Mouse (Mus musculus): Measurements from ENCODE around the gene Frmpd2. TPM values are rescaled to one million over a fixed set of nuclear protein-coding genes. Genes with fewer than 3 reads are reported as not detected.
"Not testable (repeated sequence)": the region's sequence is repeated elsewhere in the genome, so short reads cannot be mapped to it uniquely, and the experiment has no call there.

The Frmpd2 gene
- 0.49 and 0.67 TPM in 2 replicates for polyA plus RNA-seq (2015; fragmentation: Nextera tagmentation; extraction: Ambion mirVana)

DNA sequence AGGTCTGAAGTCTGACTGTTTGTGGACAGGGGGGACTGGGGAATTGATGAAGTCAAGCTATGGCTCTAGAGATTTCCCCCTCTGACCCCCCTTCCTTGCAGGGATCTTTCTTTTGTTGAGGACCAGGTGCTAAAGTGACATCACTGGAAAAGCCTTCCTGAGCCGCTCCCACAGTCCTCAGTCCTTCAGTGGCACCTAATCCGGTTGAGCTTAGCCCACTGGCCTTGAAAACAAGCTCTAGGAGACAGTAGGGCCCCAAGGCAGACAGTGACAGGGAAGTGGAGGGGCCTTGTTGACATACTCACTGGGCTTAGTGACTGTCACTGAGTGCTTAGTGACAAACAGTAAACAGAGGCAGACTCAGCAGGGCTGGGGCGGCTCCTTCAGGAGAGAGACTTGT is at the start of gene Frmpd2:
Gene Frmpd2 (plus strand): TSS at position 366 of the 400 bp plus-strand sequence.
- Histone ChIP-seq H3K27me3 (ENCODE audit: control insufficient read depth, insufficient read depth, low read depth, low read length) (no peaks in the 10 kb centered on the region), H3K27ac (ENCODE audit: low read length) (no peak within 1 kb of the TSS), H3K36me3 (ENCODE audit: control insufficient read depth, insufficient read depth, low read length) (no peaks in the 10 kb centered on the region), H3K9ac (ENCODE audit: low read length) (no peak within 1 kb of the TSS), H3K9me3 (ENCODE audit: control insufficient read depth, low read length) (no peaks in the 10 kb centered on the region), H3K4me3 (ENCODE audit: low read length) (no peak within 1 kb of the TSS), H3K4me2 (ENCODE audit: low read depth, low read length) (no peak within 1 kb of the TSS), H3K4me1 (replicated peaks; ENCODE audit: control insufficient read depth, insufficient read depth, low read length) (no peaks in the 10 kb centered on the region)
- ATAC-seq (ENCODE audit: low read depth): no peak
- 23% methylated on average over 3 of the region's 3 CpGs for WGBS

DNA sequence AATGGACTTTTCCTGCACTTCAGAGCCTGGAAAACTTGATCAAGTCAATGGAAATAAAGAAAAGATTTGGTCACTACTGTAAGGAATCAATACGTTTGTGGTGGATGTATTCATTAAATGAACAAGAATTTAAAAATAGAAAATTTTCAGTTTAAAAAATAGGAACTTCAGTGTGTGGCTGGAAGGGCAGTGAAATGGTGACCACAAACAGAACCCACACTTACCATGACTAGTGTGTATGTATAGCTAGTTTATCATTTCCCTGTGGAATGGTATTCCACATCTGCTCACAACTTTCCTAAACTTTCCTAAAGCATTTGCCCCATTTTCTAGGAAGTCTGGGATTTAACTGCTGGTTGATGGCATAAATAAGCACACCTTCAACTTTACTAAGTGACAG is 48.5 kb upstream of the Frmpd2 start:
- 76% methylated on average over 1 of the region's 1 CpGs for WGBS
- ATAC-seq (ENCODE audit: low read depth): no peak
- H3K27me3 ChIP-seq (ENCODE audit: control insufficient read depth, insufficient read depth, low read depth, low read length): no peaks in the 10 kb centered on the region
- no peak overlapping the region for H3K9ac ChIP-seq (ENCODE audit: low read length)
- no peaks in the 10 kb centered on the region for H3K9me3 ChIP-seq (ENCODE audit: control insufficient read depth, low read length)
- no peak overlapping the region for H3K4me3 ChIP-seq (ENCODE audit: low read length)
- H3K4me2 ChIP-seq (ENCODE audit: low read depth, low read length): no peak overlapping the region
- no peak overlapping the region for H3K27ac ChIP-seq (ENCODE audit: low read length)
- no peaks in the 10 kb centered on the region for H3K36me3 ChIP-seq (ENCODE audit: control insufficient read depth, insufficient read depth, low read length)
- peaks cover 4% of the 10 kb centered on the region; the same call in 1 of the 2 replicates for H3K4me1 ChIP-seq (replicated peaks; ENCODE audit: control insufficient read depth, insufficient read depth, low read length)

DNA sequence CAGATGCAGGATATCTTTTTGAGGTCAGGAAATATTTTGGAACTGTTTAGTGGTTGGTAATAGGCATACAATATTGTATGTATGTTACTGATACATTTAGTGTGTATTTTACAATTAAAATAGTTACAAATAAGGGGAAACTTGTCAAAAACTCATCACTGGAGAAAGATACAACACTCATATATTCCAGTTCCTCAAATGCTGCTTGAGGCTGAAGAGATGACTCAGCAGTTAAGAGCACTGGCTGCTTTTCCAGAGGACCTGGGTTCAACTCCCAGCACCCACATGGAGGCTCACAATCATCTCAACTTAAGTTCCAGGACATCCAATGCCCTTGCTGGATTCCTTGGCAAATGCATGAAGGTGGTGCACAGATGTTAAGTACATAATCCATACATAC is 47.4 kb upstream of the Frmpd2 start:
- H3K9ac ChIP-seq (ENCODE audit: low read length): no peak overlapping the region
- peaks cover 4% of the 10 kb centered on the region; the same call in 1 of the 2 replicates for H3K4me1 ChIP-seq (replicated peaks; ENCODE audit: control insufficient read depth, insufficient read depth, low read length)
- no peaks in the 10 kb centered on the region for H3K9me3 ChIP-seq (ENCODE audit: control insufficient read depth, low read length)
- ATAC-seq (ENCODE audit: low read depth): no peak
- no peak overlapping the region for H3K4me3 ChIP-seq (ENCODE audit: low read length)
- H3K36me3 ChIP-seq (ENCODE audit: control insufficient read depth, insufficient read depth, low read length): no peaks in the 10 kb centered on the region
- no peaks in the 10 kb centered on the region for H3K27me3 ChIP-seq (ENCODE audit: control insufficient read depth, insufficient read depth, low read depth, low read length)
- no peak overlapping the region for H3K4me2 ChIP-seq (ENCODE audit: low read depth, low read length)
- H3K27ac ChIP-seq (ENCODE audit: low read length): no peak overlapping the region

DNA sequence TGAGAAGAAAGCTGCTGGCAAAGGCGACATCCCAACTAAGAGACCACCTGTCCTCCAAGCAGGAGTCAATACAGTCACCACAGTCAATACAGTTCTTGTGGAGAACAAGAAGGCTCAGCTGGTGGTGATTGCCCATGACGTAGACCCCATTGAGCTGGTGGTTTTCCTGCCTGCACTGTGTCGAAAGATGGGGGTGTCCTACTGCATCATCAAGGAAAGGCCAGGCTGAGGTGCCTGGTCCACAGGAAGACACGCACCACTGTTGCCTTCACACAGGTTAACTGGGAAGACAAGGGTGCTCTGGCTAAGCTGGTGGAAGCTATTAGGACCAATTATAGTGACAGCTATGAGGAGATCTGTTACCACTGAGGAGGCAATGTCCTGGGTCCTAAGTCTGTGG is 39.0 kb upstream of the Frmpd2 start:
- not testable (repeated sequence) for H3K9ac ChIP-seq (ENCODE audit: low read length); H3K27ac ChIP-seq (ENCODE audit: low read length); H3K4me3 ChIP-seq (ENCODE audit: low read length); ATAC-seq (ENCODE audit: low read depth); H3K4me1 ChIP-seq (replicated peaks; ENCODE audit: control insufficient read depth, insufficient read depth, low read length); H3K4me2 ChIP-seq (ENCODE audit: low read depth, low read length); H3K36me3 ChIP-seq (ENCODE audit: control insufficient read depth, insufficient read depth, low read length); H3K9me3 ChIP-seq (ENCODE audit: control insufficient read depth, low read length); H3K27me3 ChIP-seq (ENCODE audit: control insufficient read depth, insufficient read depth, low read depth, low read length)
- WGBS: 95% methylated on average over 4 of the region's 4 CpGs

DNA sequence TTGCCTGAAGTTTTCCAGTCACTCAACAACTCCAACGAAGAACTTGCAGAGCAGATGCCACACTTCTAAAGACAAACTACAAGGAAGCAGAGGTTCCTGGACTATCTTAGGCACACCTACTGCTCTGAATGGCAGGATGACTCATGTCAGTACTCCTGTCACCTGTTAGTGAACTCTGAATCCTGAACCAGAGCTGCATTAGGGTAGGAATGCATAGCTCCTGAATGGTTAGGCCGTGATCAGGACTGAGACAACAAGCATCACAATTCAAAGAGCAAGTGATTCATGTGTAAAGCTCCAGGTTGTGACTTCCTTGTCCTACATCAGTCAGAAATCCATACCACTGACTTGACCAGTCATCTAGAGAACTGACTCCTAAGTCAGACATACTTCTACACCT is 27.7 kb upstream of the Frmpd2 start:
- H3K27me3 ChIP-seq (ENCODE audit: control insufficient read depth, insufficient read depth, low read depth, low read length): no peaks in the 10 kb centered on the region
- no peak overlapping the region for H3K4me2 ChIP-seq (ENCODE audit: low read depth, low read length)
- no peaks in the 10 kb centered on the region for H3K36me3 ChIP-seq (ENCODE audit: control insufficient read depth, insufficient read depth, low read length)
- peaks cover 17% of the 10 kb centered on the region for H3K4me1 ChIP-seq (replicated peaks; ENCODE audit: control insufficient read depth, insufficient read depth, low read length)
- ATAC-seq (ENCODE audit: low read depth): no peak
- WGBS: 72% methylated on average over 2 of the region's 2 CpGs
- H3K4me3 ChIP-seq (ENCODE audit: low read length): no peak overlapping the region
- H3K9me3 ChIP-seq (ENCODE audit: control insufficient read depth, low read length): no peaks in the 10 kb centered on the region
- H3K9ac ChIP-seq (ENCODE audit: low read length): no peak overlapping the region
- no peak overlapping the region for H3K27ac ChIP-seq (ENCODE audit: low read length)

DNA sequence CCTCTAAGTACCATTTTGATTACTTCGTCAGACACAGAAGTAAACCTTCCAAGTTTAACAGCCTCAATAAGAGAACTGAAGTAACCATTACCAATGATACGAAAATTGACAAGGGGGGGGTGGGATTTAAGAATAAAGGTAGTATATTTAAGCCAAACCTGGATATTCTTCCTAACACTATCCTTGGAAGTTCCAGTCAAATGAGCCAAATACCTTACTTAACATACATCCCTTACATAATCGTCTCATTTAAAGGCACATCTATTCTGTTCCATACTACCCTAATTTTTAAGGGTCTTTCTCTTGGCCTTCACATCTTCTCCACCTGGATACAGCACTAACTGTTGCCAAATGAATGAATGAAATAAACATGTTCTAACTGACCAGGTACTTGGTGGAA is 25.5 kb upstream of the Frmpd2 start:
- Histone ChIP-seq H3K9ac (ENCODE audit: low read length) (peak overlapping the region; percentile 88), H3K4me2 (ENCODE audit: low read depth, low read length) (peak overlapping the region; percentile 54), H3K36me3 (ENCODE audit: control insufficient read depth, insufficient read depth, low read length) (no peaks in the 10 kb centered on the region), H3K9me3 (ENCODE audit: control insufficient read depth, low read length) (no peaks in the 10 kb centered on the region), H3K4me3 (ENCODE audit: low read length) (peak overlapping the region; percentile 81), H3K27ac (ENCODE audit: low read length) (no peak overlapping the region), H3K27me3 (ENCODE audit: control insufficient read depth, insufficient read depth, low read depth, low read length) (no peaks in the 10 kb centered on the region), H3K4me1 (replicated peaks; ENCODE audit: control insufficient read depth, insufficient read depth, low read length) (peaks cover 17% of the 10 kb centered on the region)
- no peak for ATAC-seq (ENCODE audit: low read depth)
- WGBS: 31% methylated on average over 3 of the region's 3 CpGs

DNA sequence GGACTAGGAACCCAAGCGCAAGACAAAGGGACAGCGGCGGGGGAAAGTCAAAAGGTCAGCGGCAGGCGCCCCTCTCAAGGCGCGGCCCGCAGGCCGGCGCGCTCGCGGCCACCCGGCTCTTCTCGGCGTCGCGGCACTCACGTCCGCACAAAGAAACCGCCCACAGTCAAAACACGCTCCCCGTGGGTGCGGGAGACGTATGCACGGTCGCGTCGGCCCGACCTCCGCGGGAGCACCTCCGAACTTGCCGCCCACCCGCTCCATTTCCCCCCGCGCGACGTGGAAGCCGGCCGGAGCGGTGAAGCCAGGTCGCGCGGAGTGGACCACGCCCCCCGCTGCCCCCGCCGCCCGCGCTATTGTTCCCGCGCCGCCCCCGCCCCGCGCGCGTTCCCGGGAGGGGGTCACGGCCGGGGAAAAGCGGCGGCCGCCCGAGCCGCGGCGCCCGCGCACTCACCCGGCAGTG is 24.9 kb upstream of the Frmpd2 start:
- Histone ChIP-seq H3K9me3 (ENCODE audit: control insufficient read depth, low read length) (no peaks in the 10 kb centered on the region), H3K36me3 (ENCODE audit: control insufficient read depth, insufficient read depth, low read length) (no peaks in the 10 kb centered on the region), H3K27me3 (ENCODE audit: control insufficient read depth, insufficient read depth, low read depth, low read length) (no peaks in the 10 kb centered on the region), H3K27ac (ENCODE audit: low read length) (peak overlapping the region; percentile 94), H3K4me2 (ENCODE audit: low read depth, low read length) (peak overlapping the region; percentile 54), H3K4me1 (replicated peaks; ENCODE audit: control insufficient read depth, insufficient read depth, low read length) (peaks cover 17% of the 10 kb centered on the region), H3K9ac (ENCODE audit: low read length) (peak overlapping the region; percentile 88), H3K4me3 (ENCODE audit: low read length) (peak overlapping the region; percentile 81)
- ATAC-seq (ENCODE audit: low read depth): peak; percentile 69
- WGBS: under 1% methylated on average over 63 of the region's 72 CpGs

DNA sequence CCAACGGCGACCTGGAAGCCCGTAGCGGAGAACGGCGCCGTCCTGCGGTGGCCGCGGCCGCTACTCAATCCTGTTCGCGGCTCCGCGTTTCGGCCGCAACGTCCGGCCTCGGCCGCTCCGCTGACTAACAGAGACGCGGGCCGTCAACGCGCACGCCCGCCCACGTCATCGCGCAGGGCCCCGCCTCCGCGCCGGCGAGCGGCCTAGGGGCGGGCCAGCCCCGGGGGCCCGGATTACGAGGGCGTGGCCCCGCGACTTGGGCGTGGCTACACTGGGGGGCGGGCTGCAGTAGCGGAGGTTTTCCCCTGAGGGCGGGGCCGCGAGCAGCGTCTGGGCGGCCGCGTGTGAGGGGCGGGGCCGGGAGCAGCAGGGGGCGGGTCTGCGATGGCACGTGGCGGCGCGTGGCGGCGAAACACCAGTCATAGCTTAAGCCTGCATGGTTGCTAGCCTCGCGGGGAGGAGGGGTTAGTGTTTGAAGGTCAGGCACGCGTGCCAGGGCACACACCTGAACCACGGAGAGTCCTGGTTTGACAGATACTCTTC is 24.4 kb upstream of the Frmpd2 start, which contains the start of gene Mapk8:
Gene Mapk8 (minus strand): TSS at position 132 of the 543 bp plus-strand sequence.
- Histone ChIP-seq H3K9me3 (ENCODE audit: control insufficient read depth, low read length) (no peaks in the 10 kb centered on the region), H3K4me3 (ENCODE audit: low read length) (peak within 1 kb of the TSS; percentile 81), H3K4me2 (ENCODE audit: low read depth, low read length) (peak within 1 kb of the TSS; percentile 54), H3K27ac (ENCODE audit: low read length) (peak within 1 kb of the TSS; percentile 94), H3K4me1 (replicated peaks; ENCODE audit: control insufficient read depth, insufficient read depth, low read length) (peaks cover 17% of the 10 kb centered on the region), H3K9ac (ENCODE audit: low read length) (peak within 1 kb of the TSS; percentile 88), H3K27me3 (ENCODE audit: control insufficient read depth, insufficient read depth, low read depth, low read length) (no peaks in the 10 kb centered on the region), H3K36me3 (ENCODE audit: control insufficient read depth, insufficient read depth, low read length) (no peaks in the 10 kb centered on the region)
- peak; percentile 99 for ATAC-seq (ENCODE audit: low read depth)
- 0% methylated on average over 34 of the region's 70 CpGs for WGBS

DNA sequence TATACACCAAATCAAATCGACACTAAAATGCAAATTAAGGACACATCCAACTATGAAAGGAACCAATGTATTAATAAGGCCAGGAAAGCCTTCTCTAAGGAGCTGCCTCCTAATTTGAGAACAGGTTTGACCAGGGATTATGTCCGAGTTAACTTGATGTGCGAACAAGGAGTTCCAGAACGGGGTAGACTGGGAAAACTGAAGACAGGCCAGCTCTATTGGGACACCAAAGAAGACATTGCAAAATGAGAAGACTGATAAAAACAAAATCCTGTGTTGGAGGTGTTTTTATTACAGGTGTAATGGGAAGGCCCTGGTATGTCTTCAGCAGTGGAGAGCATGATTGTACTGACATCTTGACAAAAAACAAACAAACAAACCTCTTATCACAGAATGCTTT is 23.2 kb upstream of the Frmpd2 start:
- Histone ChIP-seq H3K27me3 (ENCODE audit: control insufficient read depth, insufficient read depth, low read depth, low read length) (no peaks in the 10 kb centered on the region), H3K4me2 (ENCODE audit: low read depth, low read length) (no peak overlapping the region), H3K4me1 (replicated peaks; ENCODE audit: control insufficient read depth, insufficient read depth, low read length) (peaks cover 12% of the 10 kb centered on the region), H3K9me3 (ENCODE audit: control insufficient read depth, low read length) (no peaks in the 10 kb centered on the region), H3K27ac (ENCODE audit: low read length) (no peak overlapping the region), H3K9ac (ENCODE audit: low read length) (no peak overlapping the region), H3K36me3 (ENCODE audit: control insufficient read depth, insufficient read depth, low read length) (no peaks in the 10 kb centered on the region), H3K4me3 (ENCODE audit: low read length) (no peak overlapping the region)
- WGBS: 78% methylated on average over 4 of the region's 4 CpGs
- ATAC-seq (ENCODE audit: low read depth): no peak
